Mouse (Mus musculus) liver, adult 2 months (tissue): ENCODE results near the gene Tti1. TPM values are rescaled to one million over a fixed set of nuclear protein-coding genes. Genes with fewer than 3 reads are reported as not detected.
A peak's percentile ranks its signal among the peaks of the same experiment; 100 is the strongest.

Source experiments
- DNase-seq: peaks from one replicate; pipeline ENCODE4 v3.0.0-alpha.2; 2011; ENCODE audit warnings: low read depth, low spot score; ENCODE audit errors: extremely low read depth
- H3K27ac ChIP-seq: fragments of 200-500 bp; replicated peaks from 2 replicates; pipeline ENCODE4 v1.5.1; 2012; ENCODE audit warnings: low read depth, mild to moderate bottlenecking, control low read depth, inconsistent platforms, low read length; ENCODE audit not compliant: insufficient read depth
- H3K27me3 ChIP-seq: fragments of 200-500 bp; 2 replicates; pipeline ENCODE4 v1.6.1; 2012; ENCODE audit warnings: mild to moderate bottlenecking, moderate library complexity, low read length, inconsistent platforms; ENCODE audit not compliant: control insufficient read depth, insufficient read depth
- H3K36me3 ChIP-seq: fragments of 200-500 bp; 2 replicates; pipeline ENCODE4 v1.6.1; 2012; ENCODE audit warnings: low read length, inconsistent platforms; ENCODE audit not compliant: control insufficient read depth, insufficient read depth
- H3K4me1 ChIP-seq: fragments of 200-500 bp; 2 replicates; pipeline ENCODE4 v1.6.1; 2011; ENCODE audit warnings: low read length; ENCODE audit not compliant: control insufficient read depth, insufficient read depth
- H3K4me3 ChIP-seq: fragments of 200-500 bp; 2 replicates; pipeline ENCODE4 v1.5.1; 2011; ENCODE audit warnings: low read depth, mild to moderate bottlenecking, control low read depth, low read length, moderate library complexity; ENCODE audit not compliant: insufficient read depth
- H3K79me2 ChIP-seq: fragments of 200-500 bp; 2 replicates; pipeline ENCODE4 v1.6.1; 2012; ENCODE audit warnings: inconsistent platforms, mild to moderate bottlenecking, low read length, moderate library complexity; ENCODE audit not compliant: control insufficient read depth, insufficient read depth
- H3K9ac ChIP-seq: fragments of 200-500 bp; 2 replicates; pipeline ENCODE4 v1.6.1; 2012; ENCODE audit warnings: low read depth, mild to moderate bottlenecking, control low read depth, inconsistent platforms, low read length
- CTCF ChIP-seq: fragments of 200-500 bp; IDR thresholded peaks from 2 replicates; pipeline ENCODE4 v1.5.1; 2011; ENCODE audit warnings: low read depth, low read length, control low read depth
- POLR2A ChIP-seq: fragments of 200-500 bp; IDR thresholded peaks from 2 replicates; pipeline ENCODE4 v1.6.1; 2011; ENCODE audit warnings: low read length, control low read depth; ENCODE audit not compliant: insufficient read depth; ENCODE audit errors: extremely low read depth
- WGBS: fragments of 180-500 bp; shearing (Covaris S2); methylation state at CpG from one replicate; pipeline ENCODE4 v1.1.7; 2018; 5-methylcytosine and 5-hydroxymethylcytosine counted together
- polyA plus RNA-seq: library from polyadenylated mRNA; depleted of rRNA; stranded (reverse); fragments of >200 nt; gene quantifications from 2 replicates; pipeline ENCODE4 v1.2.3, GENCODE M21; 2012
- total RNA-seq: library from RNA; depleted of rRNA; stranded (reverse); fragments of >200 nt; gene quantifications from 2 replicates; pipeline ENCODE4 v1.2.3, GENCODE M21; 2014

Gene Tti1
- total and polyA plus RNA-seq, 2 experiments = 8.2 to 9.0 TPM

- peaks cover 36% of the 10 kb centered on the region for H3K36me3 ChIP-seq
- TF ChIP-seq CTCF (no peak), POLR2A (no peak)
- H3K79me2 ChIP-seq = no peaks in the 10 kb centered on the region
- DNase-seq = no peak
- no peak overlapping the region for H3K27ac ChIP-seq
- WGBS = 88% methylated on average over 4 of the region's 4 CpGs
- no peak overlapping the region for H3K9ac ChIP-seq
- H3K4me3 ChIP-seq = no peak overlapping the region
- no peaks in the 10 kb centered on the region for H3K27me3 ChIP-seq
- H3K4me1 ChIP-seq = no peaks in the 10 kb centered on the region
Observed at GRCm38 (mm10) chr2:157992501-157992900, 35.7 kb downstream of the Tti1 start.

GRCm38 (mm10) chr2:157991026-157991425 lies 37.2 kb downstream of the Tti1 start:
- Histone ChIP-seq H3K4me1 (no peaks in the 10 kb centered on the region), H3K36me3 (peaks cover 26% of the 10 kb centered on the region), H3K27me3 (no peaks in the 10 kb centered on the region), H3K79me2 (no peaks in the 10 kb centered on the region), H3K9ac (no peak overlapping the region), H3K27ac (no peak overlapping the region), H3K4me3 (no peak overlapping the region)
- no peak for DNase-seq
- no peak for TF ChIP-seq CTCF
- 80% methylated on average over 6 of the region's 6 CpGs for WGBS

DNA sequence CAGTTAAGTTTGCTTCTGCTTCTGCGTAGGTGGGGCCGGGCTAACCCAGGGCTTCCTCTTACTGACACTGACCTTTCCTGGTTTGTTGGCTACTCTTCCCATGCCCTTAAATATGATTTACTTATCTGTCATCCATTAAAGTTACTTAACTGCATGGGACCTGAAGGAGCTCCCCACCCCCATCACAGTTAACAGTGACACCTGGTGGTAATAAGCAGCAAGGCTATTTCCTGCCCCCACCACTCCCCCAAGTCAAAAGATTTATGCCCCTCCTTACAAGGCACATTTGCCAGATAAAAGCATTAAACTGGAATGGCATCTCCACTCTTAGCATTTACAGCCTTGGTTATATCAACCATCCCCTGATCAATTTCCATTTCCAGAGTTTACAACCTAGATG lies 38.3 kb downstream of the Tti1 start:
- Histone ChIP-seq H3K79me2 (no peaks in the 10 kb centered on the region), H3K27me3 (no peaks in the 10 kb centered on the region), H3K4me3 (no peak overlapping the region), H3K27ac (no peak overlapping the region), H3K36me3 (peaks cover 18% of the 10 kb centered on the region; the same call in 1 of the 2 replicates), H3K9ac (no peak overlapping the region), H3K4me1 (no peaks in the 10 kb centered on the region)
- no peak for DNase-seq
- 88% methylated on average over 2 of the region's 2 CpGs for WGBS
- peak; percentile 28; the same call in 1 of the 2 replicates for TF ChIP-seq CTCF
- no peak for TF ChIP-seq POLR2A

DNA sequence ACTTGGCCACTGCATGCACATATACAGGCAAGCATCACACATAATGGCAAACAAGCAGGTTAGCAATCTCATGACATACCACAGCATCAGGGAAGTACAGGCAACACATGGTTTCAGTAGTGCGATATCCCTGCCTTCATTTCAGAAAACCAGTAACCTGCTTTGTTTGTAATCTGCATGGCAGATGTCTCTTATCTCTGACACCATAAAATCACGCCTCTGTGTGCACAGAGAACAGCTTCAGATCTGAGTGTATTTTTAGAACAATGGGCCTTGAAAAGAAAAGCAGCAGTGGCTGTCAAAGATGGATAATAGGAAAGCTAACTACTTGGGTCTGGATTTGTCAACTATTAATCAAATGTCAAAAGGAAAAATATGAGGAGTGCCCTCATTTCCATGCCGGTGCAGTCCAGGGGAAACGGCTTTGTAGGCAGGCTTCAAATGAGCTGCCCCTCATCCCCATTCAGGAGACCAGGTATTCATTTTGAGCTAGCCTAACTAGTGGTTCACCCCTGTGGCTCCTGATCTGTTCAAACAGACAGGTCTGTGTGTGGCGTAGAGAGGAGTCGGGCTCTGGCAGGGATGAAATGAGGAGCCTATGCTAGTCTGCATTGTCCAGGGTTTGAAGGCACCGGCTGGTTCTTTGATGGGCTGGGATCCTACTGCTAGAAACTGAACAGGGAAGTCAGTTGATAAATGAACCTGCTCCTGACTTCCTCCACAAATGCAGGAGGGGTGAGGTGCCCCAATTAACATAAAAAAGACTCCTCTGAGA lies 39.6 kb downstream of the Tti1 start:
- no peaks in the 10 kb centered on the region for H3K79me2 ChIP-seq
- no peak for TF ChIP-seq POLR2A
- no peak for TF ChIP-seq CTCF
- H3K27me3 ChIP-seq = no peaks in the 10 kb centered on the region
- 92% methylated on average over 7 of the region's 7 CpGs for WGBS
- H3K4me3 ChIP-seq = no peak overlapping the region
- H3K27ac ChIP-seq = no peak overlapping the region
- no peaks in the 10 kb centered on the region for H3K4me1 ChIP-seq
- H3K36me3 ChIP-seq = peaks cover 18% of the 10 kb centered on the region; the same call in 1 of the 2 replicates
- H3K9ac ChIP-seq = no peak overlapping the region
- no peak for DNase-seq

GRCm38 (mm10) chr2:157986235-157986634 lies 42.0 kb downstream of the Tti1 start:
- H3K4me3 ChIP-seq = no peak overlapping the region
- H3K4me1 ChIP-seq = no peaks in the 10 kb centered on the region
- H3K79me2 ChIP-seq = no peaks in the 10 kb centered on the region
- no peak for TF ChIP-seq CTCF
- TF ChIP-seq POLR2A = no peak
- DNase-seq = no peak
- peaks cover 8% of the 10 kb centered on the region; the same call in 1 of the 2 replicates for H3K36me3 ChIP-seq
- H3K9ac ChIP-seq = no peak overlapping the region
- H3K27ac ChIP-seq = no peak overlapping the region
- WGBS = 97% methylated on average over 6 of the region's 6 CpGs
- no peaks in the 10 kb centered on the region for H3K27me3 ChIP-seq

DNA sequence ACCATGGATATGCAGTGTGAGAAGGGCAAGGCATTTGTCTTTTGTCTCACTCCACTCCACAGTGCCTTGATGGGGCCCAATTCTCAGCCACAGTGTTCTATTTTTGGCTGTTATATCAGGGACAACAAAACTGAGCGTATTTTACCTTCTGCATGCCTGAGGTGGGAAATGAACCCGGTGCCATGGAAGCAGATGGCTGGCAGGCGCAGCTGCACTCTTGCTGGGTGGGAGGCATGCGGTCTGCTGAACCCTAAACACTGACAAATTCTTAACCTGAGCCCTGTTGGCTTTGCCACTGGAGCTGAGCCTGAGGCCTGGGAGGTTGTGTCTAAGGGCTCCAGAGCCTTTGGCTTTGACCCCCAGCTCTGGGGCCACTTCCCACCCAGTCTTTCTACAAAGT lies 42.6 kb downstream of the Tti1 start:
- Histone ChIP-seq H3K4me1 (no peaks in the 10 kb centered on the region), H3K4me3 (no peak overlapping the region), H3K27ac (no peak overlapping the region), H3K36me3 (peaks cover 8% of the 10 kb centered on the region; the same call in 1 of the 2 replicates), H3K9ac (no peak overlapping the region), H3K79me2 (no peaks in the 10 kb centered on the region), H3K27me3 (no peaks in the 10 kb centered on the region)
- WGBS = 95% methylated on average over 4 of the region's 4 CpGs
- TF ChIP-seq POLR2A = no peak
- TF ChIP-seq CTCF = no peak
- DNase-seq = no peak
